Mouse (Mus musculus) heart, postnatal 0 days (tissue): ENCODE results near the gene Mgat1. TPM values are rescaled to one million over a fixed set of nuclear protein-coding genes. Genes with fewer than 3 reads are reported as not detected.
"Not testable (repeated sequence)": the region's sequence is repeated elsewhere in the genome, so short reads cannot be mapped to it uniquely, and the experiment has no call there.

Experiments
- ATAC-seq: fragments of 200-750 bp; cut with Nextera tagmentation; 2 replicates; pipeline ENCODE4 v1.8.0; 2017; ENCODE audit warnings: low read depth, moderate number of reproducible peaks, moderate library complexity; ENCODE audit not compliant: insufficient read depth
- DNase-seq: peaks from one replicate; pipeline ENCODE4 v3.0.0-alpha.2; 2016; ENCODE audit warnings: low spot score
- H3K27ac ChIP-seq: fragments of 300-500 bp; sonication (generic); 2 replicates; pipeline ENCODE4 v1.5.1; 2014; ENCODE audit warnings: low read depth, mild to moderate bottlenecking
- H3K27me3 ChIP-seq: fragments of 300-500 bp; sonication (generic); 2 replicates; pipeline ENCODE4 v1.6.1; 2014; ENCODE audit warnings: low read length, mixed read lengths; ENCODE audit not compliant: control insufficient read depth, insufficient read depth
- H3K36me3 ChIP-seq: fragments of 300-500 bp; sonication (generic); replicated peaks from 2 replicates; pipeline ENCODE4 v1.6.1; 2014; ENCODE audit warnings: low read length, mixed read lengths; ENCODE audit not compliant: control insufficient read depth, insufficient read depth
- H3K4me1 ChIP-seq: fragments of 300-500 bp; sonication (generic); 2 replicates; pipeline ENCODE4 v1.6.1; 2014; ENCODE audit warnings: antibody characterized with exemption; ENCODE audit not compliant: control insufficient read depth, insufficient read depth
- H3K4me2 ChIP-seq: fragments of 300-500 bp; sonication (generic); 2 replicates; pipeline ENCODE4 v1.6.1; 2014; ENCODE audit warnings: low read depth, mild to moderate bottlenecking, low read length, moderate library complexity
- H3K4me3 ChIP-seq: fragments of 300-500 bp; sonication (generic); 2 replicates; pipeline ENCODE4 v1.5.1; 2014; ENCODE audit warnings: low read depth, low read length
- H3K9ac ChIP-seq: fragments of 300-500 bp; sonication (generic); replicated peaks from 2 replicates; pipeline ENCODE4 v1.6.1; 2014; ENCODE audit warnings: low read depth, low read length, mixed read lengths
- H3K9me3 ChIP-seq: fragments of 300-500 bp; sonication (generic); replicated peaks from 2 replicates; pipeline ENCODE4 v1.6.1; 2016; ENCODE audit warnings: low read length; ENCODE audit not compliant: control insufficient read depth
- CTCF ChIP-seq: IDR thresholded peaks from 2 replicates; pipeline ENCODE4 v1.5.1; 2016; ENCODE audit warnings: antibody characterized with exemption, control low read depth, low read depth
- EP300 ChIP-seq: IDR thresholded peaks from 2 replicates; pipeline ENCODE4 v1.6.1; 2016; ENCODE audit warnings: antibody characterized with exemption, low read depth
- WGBS: fragments of 180-500 bp; shearing (Covaris S2); extraction: QIAGEN DNeasy Blood & Tissue Kit; methylation state at CpG from one replicate; pipeline ENCODE4 v1.1.7; 2014; 5-methylcytosine and 5-hydroxymethylcytosine counted together
- polyA plus RNA-seq: library from polyadenylated mRNA; unstranded; fragments of >200 nt; fragmentation: Nextera tagmentation; extraction: Ambion mirVana; gene quantifications from 2 replicates; pipeline ENCODE4 v1.2.1, GENCODE M21; 2015
- total RNA-seq: library from RNA; depleted of rRNA; stranded (reverse); fragments of >200 nt; gene quantifications from 2 replicates; pipeline ENCODE4 v1.2.3, GENCODE M21; 2014; ENCODE audit warnings: low replicate concordance

Mgat1 gene
- total and polyA plus RNA-seq, 2 experiments from 2014 or later, result 45.7 to 163 TPM

- H3K36me3 ChIP-seq, result no peaks in the 10 kb centered on the region
- 92% methylated on average over 9 of the region's 9 CpGs for WGBS
- DNase-seq (no peak), ATAC-seq (no peak)
- no peak for TF ChIP-seq CTCF
- no peak for TF ChIP-seq EP300
- H3K4me2 ChIP-seq, result no peak overlapping the region
- no peak overlapping the region for H3K9ac ChIP-seq
- H3K4me3 ChIP-seq, result no peak overlapping the region
- no peaks in the 10 kb centered on the region for H3K9me3 ChIP-seq
- H3K27me3 ChIP-seq, result no peaks in the 10 kb centered on the region
- H3K27ac ChIP-seq, result no peak overlapping the region
- peaks cover 20% of the 10 kb centered on the region; the same call in 1 of the 2 replicates for H3K4me1 ChIP-seq
Observed at GRCm38 (mm10) chr11:49269761-49270160, 25.8 kb downstream of the Mgat1 start.

- H3K36me3 ChIP-seq, result no peaks in the 10 kb centered on the region
- WGBS, result 78% methylated on average over 4 of the region's 4 CpGs
- H3K4me1 ChIP-seq, result peaks cover 20% of the 10 kb centered on the region; the same call in 1 of the 2 replicates
- no peak overlapping the region for H3K27ac ChIP-seq
- no peaks in the 10 kb centered on the region for H3K9me3 ChIP-seq
- no peak overlapping the region for H3K4me2 ChIP-seq
- ATAC-seq (no peak), DNase-seq (no peak)
- H3K9ac ChIP-seq, result no peak overlapping the region
- H3K27me3 ChIP-seq, result no peaks in the 10 kb centered on the region
- no peak overlapping the region for H3K4me3 ChIP-seq
- TF ChIP-seq EP300 (no peak), CTCF (no peak)
Observed at GRCm38 (mm10) chr11:49270368-49270767, 26.4 kb downstream of the Mgat1 start.

- H3K9me3 ChIP-seq, result no peaks in the 10 kb centered on the region
- no peak overlapping the region for H3K4me2 ChIP-seq
- WGBS, result 31% methylated on average over 7 of the region's 7 CpGs
- peaks cover 20% of the 10 kb centered on the region; the same call in 1 of the 2 replicates for H3K4me1 ChIP-seq
- ATAC-seq, result 0 out of 2 replicates have a peak, but pooled peaks have one; percentile 30
- H3K4me3 ChIP-seq, result no peak overlapping the region
- H3K9ac ChIP-seq, result no peak overlapping the region
- no peaks in the 10 kb centered on the region for H3K27me3 ChIP-seq
- no peaks in the 10 kb centered on the region for H3K36me3 ChIP-seq
- TF ChIP-seq EP300 (no peak), CTCF (peak; percentile 83)
- DNase-seq, result peak; percentile 67
- no peak overlapping the region for H3K27ac ChIP-seq
Observed at GRCm38 (mm10) chr11:49271334-49271733, 27.3 kb downstream of the Mgat1 start.

GRCm38 (mm10) chr11:49273834-49274519 is 30.0 kb downstream of the Mgat1 start:
- no peak for TF ChIP-seq CTCF
- no peak for TF ChIP-seq EP300

GRCm38 (mm10) chr11:49278222-49278621 is 34.2 kb downstream of the Mgat1 start, which contains the start of gene Olfr1393:
Gene Olfr1393 (plus strand): TSS chr11:49278304.
- no peak within 1 kb of the TSS for H3K9ac ChIP-seq
- no peak within 1 kb of the TSS for H3K4me2 ChIP-seq
- H3K9me3 ChIP-seq, result no peaks in the 10 kb centered on the region
- no peak within 1 kb of the TSS for H3K27ac ChIP-seq
- WGBS, result 79% methylated on average over 3 of the region's 3 CpGs
- DNase-seq, result no peak
- H3K4me1 ChIP-seq, result no peaks in the 10 kb centered on the region
- no peak for ATAC-seq
- no peaks in the 10 kb centered on the region for H3K36me3 ChIP-seq
- TF ChIP-seq CTCF (no peak), EP300 (no peak)
- no peaks in the 10 kb centered on the region for H3K27me3 ChIP-seq
- H3K4me3 ChIP-seq, result no peak within 1 kb of the TSS

More at GRCm38 (mm10) chr11:49273834-49274519, 30.0 kb downstream of the Mgat1 start:
- ATAC-seq (no peak), DNase-seq (no peak)
- WGBS, result 69% methylated on average over 11 of the region's 11 CpGs
- H3K36me3 ChIP-seq, result no peaks in the 10 kb centered on the region
- no peak overlapping the region for H3K27ac ChIP-seq
- H3K4me3 ChIP-seq, result no peak overlapping the region
- H3K9ac ChIP-seq, result no peak overlapping the region
- no peak overlapping the region for H3K4me2 ChIP-seq
- H3K9me3 ChIP-seq, result no peaks in the 10 kb centered on the region
- no peaks in the 10 kb centered on the region for H3K4me1 ChIP-seq
- no peaks in the 10 kb centered on the region for H3K27me3 ChIP-seq

GRCm38 (mm10) chr11:49284982-49285381 is 41.0 kb downstream of the Mgat1 start, which contains the start of gene Olfr1392:
Gene Olfr1392 (plus strand): TSS chr11:49285282.
- not testable (repeated sequence) for H3K4me3 ChIP-seq, H3K4me1 ChIP-seq, H3K27ac ChIP-seq, H3K4me2 ChIP-seq, H3K36me3 ChIP-seq, H3K9me3 ChIP-seq, ATAC-seq, DNase-seq, H3K9ac ChIP-seq, H3K27me3 ChIP-seq
- WGBS, result 38% methylated on average over 1 of the region's 1 CpGs
